Mouse (Mus musculus) cerebellum, adult 11 months (tissue): ENCODE measurements around the gene Tas2r144.

Experiments
- DNase-seq: peaks from one replicate; pipeline ENCODE4 v3.0.0; 2022

The Tas2r144 gene

GRCm38 (mm10) chr6:42215028-42215427 is at the start of gene Tas2r144:
Gene Tas2r144, plus strand, starts transcription at chr6:42215328.
- DNase-seq = no peak

- no peak for DNase-seq
Observed at GRCm38 (mm10) chr6:42182462-42182861, 32.7 kb upstream of the Tas2r144 start.

- DNase-seq = no peak
Observed at GRCm38 (mm10) chr6:42186230-42186629, 28.9 kb upstream of the Tas2r144 start.

- DNase-seq = no peak
Observed at GRCm38 (mm10) chr6:42197710-42198109, 17.4 kb upstream of the Tas2r144 start.

GRCm38 (mm10) chr6:42199498-42199897 is 15.6 kb upstream of the Tas2r144 start:
- DNase-seq = no peak

- DNase-seq = no peak
Observed at GRCm38 (mm10) chr6:42222286-42222685, 7.2 kb downstream of the Tas2r144 start.

GRCm38 (mm10) chr6:42225046-42225445 is 9.9 kb downstream of the Tas2r144 start:
- no peak for DNase-seq

- DNase-seq = peak; percentile 51
Observed at GRCm38 (mm10) chr6:42227240-42228101, 12.3 kb downstream of the Tas2r144 start.

GRCm38 (mm10) chr6:42229610-42230009 is 14.5 kb downstream of the Tas2r144 start:
- DNase-seq = no peak

- no peak for DNase-seq
Observed at GRCm38 (mm10) chr6:42231191-42231590, 16.1 kb downstream of the Tas2r144 start.

- DNase-seq = no peak
Observed at GRCm38 (mm10) chr6:42237276-42237805, 22.2 kb downstream of the Tas2r144 start.

GRCm38 (mm10) chr6:42241311-42242045 is 26.4 kb downstream of the Tas2r144 start:
- DNase-seq = no peak

- peak; percentile 58 for DNase-seq
Observed at GRCm38 (mm10) chr6:42245711-42246353, 30.7 kb downstream of the Tas2r144 start, which contains the start of gene Gstk1. Gene Gstk1, plus strand, starts transcription at chr6:42245935.

GRCm38 (mm10) chr6:42247173-42247572 is 32.0 kb downstream of the Tas2r144 start:
- no peak for DNase-seq

- no peak for DNase-seq
Observed at GRCm38 (mm10) chr6:42247981-42248380, 32.9 kb downstream of the Tas2r144 start.

GRCm38 (mm10) chr6:42251791-42252190 is 36.7 kb downstream of the Tas2r144 start:
- DNase-seq = no peak

GRCm38 (mm10) chr6:42253103-42253502 is 38.0 kb downstream of the Tas2r144 start:
- DNase-seq = no peak

GRCm38 (mm10) chr6:42257303-42257863 is 42.3 kb downstream of the Tas2r144 start:
- peak; percentile 17 for DNase-seq

GRCm38 (mm10) chr6:42260430-42260829 is 45.3 kb downstream of the Tas2r144 start:
- no peak for DNase-seq

- DNase-seq = no peak
Observed at GRCm38 (mm10) chr6:42261524-42262170, 46.5 kb downstream of the Tas2r144 start, which contains the start of gene Tmem139. Gene Tmem139, plus strand, starts transcription at chr6:42261970.

GRCm38 (mm10) chr6:42264626-42265312 is 49.6 kb downstream of the Tas2r144 start, which contains the start of gene Casp2:
Gene Casp2, plus strand, starts transcription at chr6:42264985.
- peak; percentile 98 for DNase-seq
